Mouse (Mus musculus) bone marrow macrophage, adult 2 months (primary cell): ENCODE measurements at regions not wholly inside any gene's neighbourhood (a gene's known extent, or its start where the extent isn't known, plus 50 kb on each side); places are given as distances from the start of the nearest gene placed in this dataset.

Experiments used
- CTCF ChIP-seq: IDR thresholded peaks from 2 replicates; pipeline ENCODE4 v1.5.1; 2012; ENCODE audit warnings: low read depth, mild to moderate bottlenecking, low read length, moderate library complexity
- POLR2A ChIP-seq: IDR thresholded peaks from 2 replicates; pipeline ENCODE4 v1.6.1; 2012; ENCODE audit warnings: mild to moderate bottlenecking, low read depth, low read length, borderline replicate concordance

DNA sequence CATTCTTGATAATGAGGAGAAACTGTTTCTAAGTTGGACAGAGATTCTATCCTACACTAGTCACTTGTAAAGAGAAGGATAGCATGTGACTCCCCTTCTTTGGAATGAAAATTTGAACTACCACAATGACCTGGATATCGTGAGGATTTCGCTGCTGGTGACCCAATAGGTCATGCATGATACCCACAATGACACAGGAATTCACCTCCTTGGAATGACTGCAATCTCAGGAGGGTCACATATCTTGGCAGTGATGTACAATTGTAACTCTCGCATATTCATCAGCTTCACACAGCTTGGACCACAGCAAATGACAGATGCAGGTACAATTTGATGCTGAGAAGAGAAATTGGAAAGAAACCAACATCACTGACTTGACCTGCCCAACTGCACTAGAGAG is 210.9 kb upstream of the Cd180 start:
- TF ChIP-seq CTCF (no peak), POLR2A (no peak)
